Mouse (Mus musculus) left cerebral cortex, adult 9 months (tissue): ENCODE data around the gene Brinp2.

ENCODE experiments used
- DNase-seq, 2 experiments: peaks; one replicate each; pipeline ENCODE4 v3.0.0; 2022; ENCODE audit warnings: low spot score in 2 of 2

Gene Brinp2

GRCm38 (mm10) chr1:158226689-158227088 lies 129.4 kb downstream of the Brinp2 start:
- DNase-seq, result no peak

- DNase-seq, result no peak
Observed at GRCm38 (mm10) chr1:158221048-158221447, 135.1 kb downstream of the Brinp2 start.

- no peak for DNase-seq
Observed at GRCm38 (mm10) chr1:158220148-158220547, 136.0 kb downstream of the Brinp2 start.

GRCm38 (mm10) chr1:158218750-158219149 lies 137.4 kb downstream of the Brinp2 start:
- DNase-seq, result no peak

- no peak for DNase-seq
Observed at GRCm38 (mm10) chr1:158218294-158218693, 137.8 kb downstream of the Brinp2 start.

GRCm38 (mm10) chr1:158215581-158215980 lies 140.5 kb downstream of the Brinp2 start:
- no peak for DNase-seq

GRCm38 (mm10) chr1:158214743-158215142 lies 141.4 kb downstream of the Brinp2 start:
- peak in 1 of 2 experiments; percentile 47 for DNase-seq

- no peak for DNase-seq
Observed at GRCm38 (mm10) chr1:158213736-158214135, 142.4 kb downstream of the Brinp2 start.

- no peak for DNase-seq
Observed at GRCm38 (mm10) chr1:158207620-158208019, 148.5 kb downstream of the Brinp2 start.

- no peak for DNase-seq
Observed at GRCm38 (mm10) chr1:158202932-158203331, 153.2 kb downstream of the Brinp2 start.
